Mouse (Mus musculus): Measurements from ENCODE around the gene Ndufc2. TPM values are rescaled to one million over a fixed set of nuclear protein-coding genes. Genes with fewer than 3 reads are reported as not detected.

Gene Ndufc2
- polyA plus RNA-seq, 1 experiment from 2014 or later, result 384 TPM

DNA sequence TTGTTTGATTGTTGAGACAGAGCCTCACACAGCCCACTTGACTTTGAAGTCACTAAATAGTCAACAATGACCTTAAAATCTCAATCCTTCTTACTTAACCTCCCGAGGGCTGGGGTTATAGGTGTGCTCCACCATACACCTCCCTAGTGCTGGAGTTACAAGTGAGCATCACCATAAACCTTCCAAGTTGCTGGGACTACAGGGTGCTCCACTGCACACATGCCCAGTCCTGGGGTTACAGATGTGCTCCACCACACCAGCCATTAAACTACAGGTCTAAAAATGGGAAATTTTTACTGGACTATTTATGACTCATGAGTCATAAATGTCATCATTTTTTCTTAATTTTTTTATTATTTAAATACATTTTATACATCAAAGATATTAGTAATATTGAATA lies 33.9 kb upstream of the Ndufc2 start:
- ATAC-seq (replicated peaks), result no peak
- no peak overlapping the region for H3K4me2 ChIP-seq
- no peaks in the 10 kb centered on the region for H3K9me3 ChIP-seq
- H3K27ac ChIP-seq, result no peak overlapping the region
- no peak overlapping the region for H3K9ac ChIP-seq
- no peak overlapping the region for H3K4me3 ChIP-seq
- 90% methylated on average over 1 of the region's 1 CpGs for WGBS
- H3K27me3 ChIP-seq (replicated peaks), result no peaks in the 10 kb centered on the region
- peaks cover 2% of the 10 kb centered on the region; the same call in 1 of the 2 replicates for H3K4me1 ChIP-seq
- no peaks in the 10 kb centered on the region for H3K36me3 ChIP-seq (replicated peaks)

- Histone ChIP-seq H3K4me2 (no peak overlapping the region), H3K9ac (no peak overlapping the region), H3K36me3 (replicated peaks) (0 out of 2 replicates have a peak, but pooled peaks cover 5% of the 10 kb centered on the region), H3K27me3 (replicated peaks) (no peaks in the 10 kb centered on the region), H3K27ac (no peak overlapping the region), H3K4me1 (peaks cover 10% of the 10 kb centered on the region), H3K9me3 (no peaks in the 10 kb centered on the region), H3K4me3 (no peak overlapping the region)
- WGBS, result 94% methylated on average over 9 of the region's 9 CpGs
- no peak for ATAC-seq (replicated peaks)
Measured at GRCm38 (mm10) chr7:97375101-97375500, 24.7 kb upstream of the Ndufc2 start.

DNA sequence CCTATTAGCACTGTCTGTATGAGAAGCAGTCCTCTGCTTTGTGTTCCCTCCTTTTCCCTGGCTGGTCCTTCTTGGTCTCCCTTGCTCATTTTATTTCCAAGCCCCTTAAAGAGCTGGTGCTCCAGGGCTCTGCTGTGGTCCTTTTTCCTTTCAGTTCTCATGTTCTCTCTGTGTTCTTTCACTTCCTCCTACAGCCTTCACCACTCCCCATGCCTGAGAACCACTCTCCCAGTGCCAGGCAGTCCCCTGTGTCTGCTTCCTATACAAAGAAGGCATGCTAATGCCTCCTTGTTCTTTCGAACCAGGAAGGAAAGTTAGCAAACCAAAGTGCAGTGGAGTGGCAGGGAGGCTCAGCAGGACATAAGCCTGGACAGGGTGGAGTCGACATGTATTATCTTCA lies 23.9 kb upstream of the Ndufc2 start:
- Histone ChIP-seq H3K9ac (no peak overlapping the region), H3K36me3 (replicated peaks) (0 out of 2 replicates have a peak, but pooled peaks cover 5% of the 10 kb centered on the region), H3K27ac (no peak overlapping the region), H3K27me3 (replicated peaks) (no peaks in the 10 kb centered on the region), H3K4me3 (no peak overlapping the region), H3K4me1 (peaks cover 8% of the 10 kb centered on the region), H3K4me2 (no peak overlapping the region), H3K9me3 (no peaks in the 10 kb centered on the region)
- ATAC-seq (replicated peaks), result no peak
- 87% methylated on average over 2 of the region's 2 CpGs for WGBS

GRCm38 (mm10) chr7:97379304-97379703 lies 20.5 kb upstream of the Ndufc2 start:
- no peak overlapping the region for H3K9ac ChIP-seq
- WGBS, result 93% methylated on average over 5 of the region's 5 CpGs
- ATAC-seq (replicated peaks), result no peak
- H3K27ac ChIP-seq, result no peak overlapping the region
- H3K4me1 ChIP-seq, result no peaks in the 10 kb centered on the region
- no peaks in the 10 kb centered on the region for H3K9me3 ChIP-seq
- H3K4me3 ChIP-seq, result no peak overlapping the region
- H3K27me3 ChIP-seq (replicated peaks), result no peaks in the 10 kb centered on the region
- peaks cover 15% of the 10 kb centered on the region; the same call in 1 of the 2 replicates for H3K36me3 ChIP-seq (replicated peaks)
- H3K4me2 ChIP-seq, result no peak overlapping the region

- Histone ChIP-seq H3K4me1 (no peaks in the 10 kb centered on the region), H3K27me3 (replicated peaks) (no peaks in the 10 kb centered on the region), H3K4me3 (no peak overlapping the region), H3K9me3 (no peaks in the 10 kb centered on the region), H3K4me2 (no peak overlapping the region), H3K27ac (no peak overlapping the region), H3K9ac (no peak overlapping the region), H3K36me3 (replicated peaks) (peaks cover 21% of the 10 kb centered on the region)
- 94% methylated on average over 5 of the region's 5 CpGs for WGBS
- ATAC-seq (replicated peaks), result no peak
Measured at GRCm38 (mm10) chr7:97380500-97381123, 19.2 kb upstream of the Ndufc2 start.

DNA sequence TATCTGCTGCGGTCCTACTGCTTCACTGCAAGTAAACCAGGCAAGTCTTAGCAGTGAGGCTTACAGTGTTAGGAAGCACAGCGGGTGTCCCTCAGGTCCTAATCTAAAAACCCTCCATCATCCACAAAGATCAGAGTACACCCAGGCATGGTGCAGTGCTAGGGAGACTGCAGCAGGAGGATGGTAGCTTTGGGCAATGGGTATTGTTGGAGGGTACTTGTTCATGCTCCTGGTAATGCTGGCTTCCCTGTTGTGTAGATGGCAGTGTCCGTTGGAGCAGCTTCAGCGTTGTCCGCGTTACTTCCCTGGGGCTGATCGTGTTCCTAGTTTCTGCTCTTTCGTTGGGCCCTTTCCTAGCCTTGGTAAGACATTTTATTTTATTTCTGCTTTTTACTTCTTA lies 17.1 kb upstream of the Ndufc2 start:
- no peaks in the 10 kb centered on the region for H3K9me3 ChIP-seq

DNA sequence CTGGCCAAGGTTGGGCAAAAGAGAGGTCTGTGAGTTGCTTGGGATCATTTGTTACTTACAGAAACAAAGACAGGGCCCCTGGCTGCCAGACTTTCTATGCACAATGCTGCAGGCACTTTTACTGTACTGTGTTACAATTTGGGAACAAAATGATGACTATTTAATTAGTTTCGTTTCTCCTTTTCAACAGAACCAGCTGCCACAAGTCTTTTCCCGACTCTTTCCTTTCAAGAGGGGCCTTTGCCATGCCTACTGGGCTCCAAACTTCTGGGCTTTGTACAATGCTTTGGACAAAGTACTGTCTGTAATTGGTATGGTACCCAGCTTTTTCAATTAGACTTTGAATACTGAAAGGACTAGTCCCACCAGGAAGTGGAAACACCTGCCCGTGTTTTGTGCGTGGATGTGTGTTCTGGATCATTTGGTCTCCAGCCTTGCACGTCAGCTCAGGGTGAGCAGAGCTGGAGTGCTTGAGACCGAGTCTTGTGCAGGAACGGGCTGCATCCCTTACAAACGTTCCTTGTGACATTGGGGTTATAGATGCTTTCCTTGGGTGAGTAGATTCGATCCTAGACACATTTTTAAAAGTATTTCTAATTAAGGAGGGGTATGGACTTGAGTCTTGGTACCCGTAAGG lies 16.2 kb upstream of the Ndufc2 start:
- H3K9ac ChIP-seq, result no peak overlapping the region
- H3K4me3 ChIP-seq, result no peak overlapping the region
- H3K4me1 ChIP-seq, result no peaks in the 10 kb centered on the region
- peaks cover 18% of the 10 kb centered on the region for H3K36me3 ChIP-seq (replicated peaks)
- WGBS, result 94% methylated on average over 10 of the region's 10 CpGs
- H3K4me2 ChIP-seq, result no peak overlapping the region
- H3K9me3 ChIP-seq, result no peaks in the 10 kb centered on the region
- no peak for ATAC-seq (replicated peaks)
- no peak overlapping the region for H3K27ac ChIP-seq
- no peaks in the 10 kb centered on the region for H3K27me3 ChIP-seq (replicated peaks)

More for the DNA sequence above, 17.1 kb upstream of the Ndufc2 start:
- H3K27me3 ChIP-seq (replicated peaks), result no peaks in the 10 kb centered on the region
- no peak overlapping the region for H3K27ac ChIP-seq
- H3K4me3 ChIP-seq, result no peak overlapping the region
- no peak for ATAC-seq (replicated peaks)
- no peaks in the 10 kb centered on the region for H3K4me1 ChIP-seq
- 97% methylated on average over 8 of the region's 8 CpGs for WGBS
- no peak overlapping the region for H3K9ac ChIP-seq
- no peak overlapping the region for H3K4me2 ChIP-seq
- peaks cover 16% of the 10 kb centered on the region for H3K36me3 ChIP-seq (replicated peaks)

DNA sequence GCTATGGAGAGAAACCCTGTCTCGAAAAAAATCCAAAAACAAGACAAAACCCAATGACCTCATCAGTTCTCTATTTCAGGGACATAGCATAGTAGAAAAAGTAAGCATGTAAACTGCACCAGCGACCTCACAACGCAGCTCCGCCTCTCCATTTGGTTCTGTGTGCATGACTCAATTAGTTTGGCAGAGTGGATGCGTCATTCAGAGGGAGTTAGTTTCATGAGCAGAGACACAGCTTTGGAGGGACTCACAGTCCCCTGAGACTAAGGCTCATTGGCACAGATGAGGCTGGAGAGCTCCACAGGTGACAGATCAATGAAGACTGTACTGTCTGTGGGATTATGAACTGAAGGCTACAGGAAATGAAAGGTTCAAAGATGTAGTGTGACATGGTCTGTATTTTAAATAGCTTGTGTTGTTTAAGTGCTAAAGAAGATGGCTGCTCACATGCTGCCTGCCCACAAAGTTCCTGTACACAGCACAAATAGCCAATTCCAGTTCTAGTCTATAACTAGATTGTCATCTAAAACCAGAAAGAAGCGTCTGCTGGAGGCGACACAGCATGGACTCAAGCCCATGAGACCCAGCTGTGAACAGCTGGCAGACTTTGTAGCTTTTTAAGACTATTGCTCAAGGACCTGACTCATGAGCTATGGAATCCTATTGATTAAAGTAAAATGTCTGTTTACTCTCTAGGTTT lies 13.5 kb upstream of the Ndufc2 start:
- H3K9ac ChIP-seq, result no peak overlapping the region
- WGBS, result 93% methylated on average over 7 of the region's 7 CpGs
- no peaks in the 10 kb centered on the region for H3K4me1 ChIP-seq
- no peak overlapping the region for H3K27ac ChIP-seq
- H3K4me2 ChIP-seq, result no peak overlapping the region
- no peaks in the 10 kb centered on the region for H3K27me3 ChIP-seq (replicated peaks)
- H3K36me3 ChIP-seq (replicated peaks), result peaks cover 27% of the 10 kb centered on the region
- H3K9me3 ChIP-seq, result no peaks in the 10 kb centered on the region
- H3K4me3 ChIP-seq, result no peak overlapping the region
- no peak for ATAC-seq (replicated peaks)

DNA sequence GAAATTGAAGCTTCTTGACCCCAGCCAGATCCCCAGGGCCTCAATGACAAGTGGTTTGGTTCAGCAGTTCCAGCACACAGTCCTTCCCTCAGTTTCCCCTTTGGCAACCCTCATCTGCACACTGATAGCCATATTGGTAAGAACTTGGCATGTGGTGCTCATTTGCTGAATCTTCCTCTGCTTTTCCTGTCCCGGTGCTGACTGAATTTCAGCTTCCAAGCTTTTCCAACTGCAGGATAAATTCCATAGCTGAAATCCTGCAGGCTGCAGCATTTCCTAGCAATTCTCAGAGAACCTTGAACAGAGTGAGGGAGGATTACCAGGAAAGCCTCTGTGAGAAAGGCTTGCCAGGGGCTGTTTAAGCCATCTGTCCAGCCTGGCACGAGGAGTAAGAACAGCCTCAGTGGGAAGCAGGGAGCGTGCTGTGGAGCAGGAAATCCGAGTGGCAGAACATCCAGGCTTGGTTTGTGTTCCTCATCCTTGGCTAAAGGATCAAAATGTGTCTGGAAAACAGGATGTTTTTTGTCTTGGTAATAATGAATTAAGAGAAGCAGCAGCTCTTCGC lies 12.9 kb upstream of the Ndufc2 start:
- peaks cover 23% of the 10 kb centered on the region for H3K36me3 ChIP-seq (replicated peaks)
- 83% methylated on average over 5 of the region's 5 CpGs for WGBS

DNA sequence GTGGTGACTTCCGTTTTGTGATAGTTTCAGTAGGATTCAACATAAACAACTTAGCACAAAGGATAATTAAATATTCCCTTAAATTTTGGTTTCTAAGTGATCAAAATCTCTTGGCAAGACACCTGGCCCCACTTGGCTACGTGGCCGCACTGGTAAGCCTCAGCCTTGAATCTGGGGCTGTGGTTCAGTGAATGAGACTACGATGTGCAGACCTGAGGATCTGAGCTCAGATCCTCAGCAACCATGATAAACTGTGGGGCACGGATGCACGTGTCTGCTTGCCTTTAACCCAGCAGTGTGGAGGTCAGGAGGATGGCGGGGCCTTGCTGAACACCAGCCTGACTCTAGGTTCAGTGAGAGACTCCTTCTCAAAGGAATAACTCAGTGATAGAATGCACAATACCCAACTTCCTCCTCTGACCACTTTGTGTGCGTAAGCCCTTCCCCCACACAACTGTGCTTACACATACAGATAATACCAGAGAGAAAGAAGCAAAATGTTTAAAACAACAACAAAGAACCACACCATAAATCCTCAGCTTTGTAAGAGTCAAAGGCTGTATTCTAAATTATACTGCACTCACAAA lies 12.1 kb upstream of the Ndufc2 start:
- no peak for ATAC-seq (replicated peaks)
- H3K36me3 ChIP-seq (replicated peaks), result peaks cover 20% of the 10 kb centered on the region
- no peaks in the 10 kb centered on the region for H3K9me3 ChIP-seq
- H3K27me3 ChIP-seq (replicated peaks), result no peaks in the 10 kb centered on the region
- H3K4me2 ChIP-seq, result no peak overlapping the region
- no peak overlapping the region for H3K9ac ChIP-seq
- 95% methylated on average over 8 of the region's 8 CpGs for WGBS
- H3K27ac ChIP-seq, result no peak overlapping the region
- no peak overlapping the region for H3K4me3 ChIP-seq
- no peaks in the 10 kb centered on the region for H3K4me1 ChIP-seq

More for the DNA sequence above, 12.9 kb upstream of the Ndufc2 start:
- Histone ChIP-seq H3K27ac (no peak overlapping the region), H3K9ac (no peak overlapping the region), H3K4me1 (no peaks in the 10 kb centered on the region), H3K9me3 (no peaks in the 10 kb centered on the region), H3K4me3 (no peak overlapping the region), H3K27me3 (replicated peaks) (no peaks in the 10 kb centered on the region), H3K4me2 (no peak overlapping the region)
- no peak for ATAC-seq (replicated peaks)

- Histone ChIP-seq H3K4me1 (no peaks in the 10 kb centered on the region), H3K9me3 (no peaks in the 10 kb centered on the region), H3K27me3 (replicated peaks) (no peaks in the 10 kb centered on the region), H3K4me2 (no peak overlapping the region), H3K27ac (no peak overlapping the region), H3K9ac (no peak overlapping the region), H3K4me3 (no peak overlapping the region), H3K36me3 (replicated peaks) (peaks cover 19% of the 10 kb centered on the region)
- WGBS, result 97% methylated on average over 4 of the region's 4 CpGs
- ATAC-seq (replicated peaks), result no peak
Measured at GRCm38 (mm10) chr7:97388541-97388940, 11.3 kb upstream of the Ndufc2 start.

Measured in midbrain, embryonic 15.5 days (tissue).